Mouse (Mus musculus): ENCODE results near the gene Ccr8. TPM values are rescaled to one million over a fixed set of nuclear protein-coding genes. Genes with fewer than 3 reads are reported as not detected.
"Not testable (repeated sequence)": the region's sequence is repeated elsewhere in the genome, so short reads cannot be mapped to it uniquely, and the experiment has no call there.

Ccr8 gene
- polyA plus RNA-seq, 1 experiment: not detected

DNA sequence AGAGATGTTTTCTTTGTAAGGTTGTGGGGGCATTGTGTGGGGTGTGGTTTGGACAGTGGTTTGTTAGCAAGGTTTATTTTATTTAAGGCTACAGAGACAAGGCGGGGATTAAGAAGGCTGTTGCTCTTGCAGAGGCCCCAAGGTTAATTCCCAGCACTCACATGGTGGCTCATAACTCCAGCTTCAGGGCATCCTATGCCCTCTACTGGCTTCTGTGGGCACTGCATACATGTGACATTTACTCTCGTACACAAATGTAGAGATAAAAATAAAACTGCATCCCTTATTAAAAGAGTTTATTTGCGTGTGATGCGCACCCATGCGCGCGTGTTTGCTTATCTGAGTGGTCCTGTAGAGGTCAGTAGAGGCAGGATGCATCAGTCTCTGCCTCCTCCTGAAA lies 2.8 kb upstream of the Ccr8 start:
- DNase-seq (ENCODE audit: low spot score): no peak

DNA sequence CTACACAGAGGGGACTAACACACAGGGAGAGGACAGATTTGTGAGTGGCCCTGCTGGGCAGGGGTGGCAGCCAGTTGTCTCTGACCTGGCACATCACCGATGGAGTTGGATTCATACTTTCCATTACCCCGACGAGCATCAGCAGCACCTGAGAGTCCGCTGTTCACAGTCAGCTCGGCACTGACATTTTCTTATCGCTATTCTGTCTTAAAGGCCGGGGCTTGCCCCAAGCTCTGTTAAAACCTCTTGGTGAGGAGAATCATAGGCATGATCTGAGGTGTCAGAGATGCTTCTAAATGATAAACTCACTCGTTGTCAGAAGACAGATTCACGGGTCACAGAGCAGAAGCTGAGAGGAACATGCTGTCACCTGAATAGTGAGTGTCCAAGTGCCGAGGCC lies 828 bp upstream of the Ccr8 start:
- no peak for DNase-seq (ENCODE audit: low spot score)

DNA sequence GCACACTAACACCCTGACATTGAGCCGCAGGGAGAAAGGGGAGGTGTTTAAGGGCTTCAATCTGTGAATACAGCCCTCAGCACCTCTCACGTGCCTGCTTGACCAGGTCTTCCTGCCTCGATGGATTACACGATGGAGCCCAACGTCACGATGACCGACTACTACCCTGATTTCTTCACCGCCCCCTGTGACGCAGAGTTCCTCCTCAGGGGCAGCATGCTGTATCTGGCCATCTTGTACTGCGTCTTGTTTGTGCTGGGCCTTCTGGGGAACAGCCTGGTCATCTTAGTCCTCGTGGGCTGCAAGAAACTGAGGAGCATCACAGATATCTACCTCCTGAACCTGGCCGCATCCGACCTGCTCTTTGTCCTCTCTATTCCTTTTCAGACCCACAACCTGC lies 1.8 kb downstream of the Ccr8 start:
- DNase-seq (ENCODE audit: low spot score): no peak

DNA sequence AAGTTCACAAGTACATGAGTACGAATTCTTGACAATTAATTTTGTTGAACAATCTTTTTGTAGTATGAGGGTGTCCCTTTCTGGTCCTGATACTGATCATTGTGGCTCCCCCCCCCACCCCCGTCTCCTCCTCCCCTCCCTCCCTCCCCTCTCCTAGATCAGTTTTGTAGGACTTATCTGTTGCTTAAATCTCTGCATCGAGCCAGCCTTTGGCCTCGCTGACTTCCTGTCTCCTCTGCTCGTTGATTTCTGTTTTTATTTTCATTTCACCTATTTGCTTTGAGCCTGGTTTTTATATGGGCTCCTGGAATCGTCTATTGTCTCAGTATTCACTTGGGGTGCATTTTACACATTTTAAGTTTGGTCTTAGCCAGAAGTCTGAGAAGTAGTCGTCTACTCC lies 4.0 kb downstream of the Ccr8 start:
- DNase-seq (ENCODE audit: low spot score): no peak

DNA sequence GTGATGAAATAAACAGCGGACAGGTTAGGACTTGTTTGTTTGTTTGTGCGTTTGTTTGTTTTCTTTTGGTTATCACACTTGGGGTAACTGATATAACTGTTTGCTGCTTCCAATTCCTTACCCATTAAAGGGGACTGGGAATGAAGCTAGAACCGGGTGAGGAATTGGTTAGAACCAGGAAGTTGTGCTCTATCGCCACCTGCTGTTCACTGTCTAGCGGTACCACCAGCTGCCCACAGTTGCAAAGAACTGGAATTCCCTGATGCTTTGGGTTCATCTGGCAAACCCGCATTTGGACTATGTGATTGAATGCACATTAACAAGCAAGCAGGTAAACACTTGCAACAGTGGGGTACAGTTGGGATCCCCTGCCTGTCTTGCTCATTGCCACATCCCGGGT lies 6.8 kb downstream of the Ccr8 start:
- no peak for DNase-seq (ENCODE audit: low spot score)

DNA sequence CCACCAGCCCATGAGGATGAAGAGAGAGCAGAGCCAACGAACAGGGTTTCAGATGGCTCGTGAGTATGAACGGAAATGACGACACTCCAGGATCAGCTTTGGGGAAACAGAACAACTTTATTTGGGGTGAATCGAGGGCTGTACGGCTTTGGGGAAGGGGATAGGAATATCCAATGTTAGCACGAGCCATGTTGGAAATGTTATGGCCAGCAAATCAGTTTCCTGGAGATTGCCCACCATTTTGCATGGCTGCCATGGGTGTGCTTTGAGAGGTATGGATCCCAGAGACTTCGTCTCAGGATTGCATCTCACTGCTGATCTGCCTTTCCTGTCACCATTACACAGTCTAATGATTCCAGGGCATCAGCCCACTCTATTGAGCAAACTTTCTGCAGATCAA lies 7.4 kb downstream of the Ccr8 start:
- no peak for DNase-seq (ENCODE audit: low spot score)

DNA sequence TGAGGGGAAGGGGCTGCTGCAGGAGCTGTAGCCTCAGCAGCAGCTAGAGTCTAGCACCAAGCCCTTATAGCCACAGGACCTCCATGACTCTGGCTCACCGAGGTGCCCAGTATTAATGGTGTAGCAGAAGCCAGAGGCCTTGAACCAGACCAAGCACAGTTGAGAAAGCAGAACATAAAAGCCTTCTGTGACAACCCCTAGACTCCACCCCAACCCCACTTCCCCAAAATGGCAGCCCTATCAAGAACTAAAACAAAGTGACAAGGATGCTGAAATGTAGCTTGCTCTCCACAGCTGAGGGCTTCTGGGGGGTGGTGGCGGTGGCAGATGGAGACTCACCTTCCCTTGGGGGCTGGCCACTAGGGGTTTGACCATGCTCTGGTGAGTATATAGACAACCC lies 9.3 kb downstream of the Ccr8 start:
- no peak for DNase-seq (ENCODE audit: low spot score)

DNA sequence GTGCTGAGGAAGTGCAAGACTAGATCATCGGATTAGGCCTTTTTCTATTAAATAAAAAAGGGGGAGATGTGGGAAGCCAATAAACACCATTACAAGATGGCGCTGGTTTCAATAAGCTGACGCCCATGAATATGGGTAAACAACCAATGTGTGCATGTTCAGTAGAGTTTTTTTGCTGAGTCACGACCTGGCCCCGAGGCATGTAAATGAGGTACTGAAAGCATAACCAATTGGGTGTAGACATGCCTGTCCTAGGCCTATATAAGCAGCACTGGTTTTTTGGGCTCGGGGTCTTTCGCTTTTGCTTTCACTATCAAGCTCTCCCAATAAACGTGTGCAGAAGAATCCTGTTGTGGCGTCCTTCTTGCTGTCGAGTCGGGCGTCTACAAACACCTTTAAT lies 17.0 kb downstream of the Ccr8 start:
- not testable (repeated sequence) for DNase-seq (ENCODE audit: low spot score)

DNA sequence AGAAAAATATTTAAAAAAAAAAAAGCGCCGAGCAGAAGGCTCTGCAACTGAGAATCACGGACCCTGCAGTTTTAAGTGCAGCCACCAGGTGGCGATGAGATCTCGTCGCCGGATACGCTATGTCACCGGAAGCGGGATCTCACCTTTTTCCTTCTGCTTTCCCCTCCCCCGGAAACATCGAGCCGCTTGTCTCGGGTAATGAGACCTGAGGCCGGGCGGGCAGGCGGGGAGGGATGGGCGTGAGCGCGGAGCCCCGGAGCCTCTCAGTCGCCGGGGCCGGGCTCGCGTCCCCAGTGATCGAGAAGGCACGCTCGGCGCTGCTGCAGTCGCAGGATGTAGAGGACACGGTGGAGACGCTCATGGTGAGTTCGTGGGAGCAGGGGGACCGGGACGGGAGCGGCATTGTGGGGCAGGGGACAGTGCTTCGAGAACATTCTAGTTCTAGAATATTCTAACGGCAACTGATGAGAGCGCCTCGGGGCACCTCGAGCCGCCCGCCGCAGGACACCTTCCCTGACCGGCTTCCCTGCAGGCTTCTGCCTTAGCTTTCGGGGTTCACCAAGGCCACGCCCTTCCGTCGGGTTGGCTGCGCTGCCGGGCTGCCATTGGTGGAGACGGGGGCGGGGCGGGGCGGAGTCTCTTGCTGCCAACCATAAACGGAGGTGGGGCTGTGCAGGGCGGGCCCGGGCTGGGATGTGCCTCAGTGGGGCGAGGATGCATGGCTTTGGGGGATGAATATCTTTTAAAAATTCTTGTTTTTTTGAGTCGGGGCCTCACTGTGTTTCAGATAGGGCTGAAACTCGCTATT lies 18.5 kb downstream of the Ccr8 start, which contains the start of gene Slc25a38:
Gene Slc25a38 (plus strand): TSS at position 164 of the 808 bp plus-strand sequence.
- DNase-seq (ENCODE audit: low spot score): peak; percentile 82

DNA sequence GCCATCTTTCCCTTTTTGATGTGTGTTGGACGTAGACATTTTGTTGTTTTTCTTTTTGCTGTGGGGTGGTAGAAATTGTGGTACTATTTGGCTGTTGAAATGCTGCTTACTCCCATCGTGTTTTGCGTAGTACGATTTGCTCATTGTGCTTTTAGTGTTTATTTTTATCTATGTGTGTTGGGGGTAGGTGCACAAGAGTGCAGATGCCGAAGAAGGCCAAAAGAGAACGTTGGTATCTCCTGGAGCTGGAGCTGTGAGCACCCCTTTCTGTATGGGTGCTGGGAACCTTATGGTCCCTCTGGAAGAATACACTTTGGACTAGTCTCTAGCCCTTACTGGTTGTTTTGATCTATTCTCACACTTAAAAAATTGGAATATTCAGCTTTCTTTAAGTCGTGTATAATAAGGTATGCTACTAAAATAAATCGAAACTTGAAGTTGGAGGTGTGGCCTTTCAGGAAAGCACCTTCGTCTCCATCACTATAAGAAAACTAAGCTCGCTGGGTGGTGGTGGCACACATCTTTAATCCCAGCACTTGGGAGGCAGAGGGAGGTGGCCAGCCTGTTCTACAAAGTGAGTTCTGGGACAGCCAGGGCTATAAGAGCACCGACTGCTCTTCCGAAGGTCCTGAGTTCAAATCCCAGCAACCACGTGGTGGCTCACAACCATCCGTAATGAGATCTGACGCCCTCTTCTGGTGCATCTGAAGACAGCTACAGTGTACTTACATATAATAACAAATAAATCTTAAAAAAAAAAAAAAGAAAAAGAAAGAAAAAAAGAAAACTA lies 19.4 kb downstream of the Ccr8 start:
- no peak for DNase-seq (ENCODE audit: low spot score)

DNA sequence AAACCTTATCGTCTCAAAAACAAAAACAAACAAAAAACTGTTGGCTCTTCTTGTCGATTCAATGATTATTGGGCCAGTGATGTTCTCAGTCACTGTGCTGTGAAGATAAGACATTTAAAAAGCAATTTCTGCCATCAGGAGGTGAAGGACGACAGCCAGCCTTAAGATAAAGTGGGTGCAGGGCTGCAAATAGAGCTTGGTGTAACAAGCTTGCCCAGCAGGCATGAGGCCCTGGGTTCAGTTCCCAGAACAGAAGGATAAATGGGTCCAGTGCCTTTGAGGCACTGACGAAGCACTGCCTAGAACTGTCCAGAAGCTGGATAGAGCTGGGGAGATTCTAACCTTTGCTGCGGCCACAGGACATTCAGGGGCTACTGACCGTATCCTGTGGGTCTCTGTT lies 20.6 kb downstream of the Ccr8 start:
- DNase-seq (ENCODE audit: low spot score): no peak

DNA sequence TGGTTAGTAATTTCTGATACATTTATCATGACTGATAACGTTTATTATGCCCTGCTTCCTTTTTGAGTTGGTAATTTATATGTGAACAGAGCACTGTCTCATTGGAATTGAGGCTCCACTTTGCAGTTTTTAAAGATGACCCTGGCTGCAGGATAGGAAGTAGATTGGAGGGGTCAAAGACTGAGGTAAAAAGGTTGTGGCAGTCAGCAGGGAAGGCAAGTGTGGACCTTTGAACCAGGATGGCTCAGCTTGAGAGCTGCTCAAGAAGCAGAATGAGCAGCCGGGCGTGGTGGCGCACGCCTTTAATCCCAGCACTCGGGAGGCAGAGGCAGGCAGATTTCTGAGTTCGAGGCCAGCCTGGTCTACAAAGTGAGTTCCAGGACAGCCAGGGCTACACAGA lies 21.5 kb downstream of the Ccr8 start:
- no peak for DNase-seq (ENCODE audit: low spot score)

DNA sequence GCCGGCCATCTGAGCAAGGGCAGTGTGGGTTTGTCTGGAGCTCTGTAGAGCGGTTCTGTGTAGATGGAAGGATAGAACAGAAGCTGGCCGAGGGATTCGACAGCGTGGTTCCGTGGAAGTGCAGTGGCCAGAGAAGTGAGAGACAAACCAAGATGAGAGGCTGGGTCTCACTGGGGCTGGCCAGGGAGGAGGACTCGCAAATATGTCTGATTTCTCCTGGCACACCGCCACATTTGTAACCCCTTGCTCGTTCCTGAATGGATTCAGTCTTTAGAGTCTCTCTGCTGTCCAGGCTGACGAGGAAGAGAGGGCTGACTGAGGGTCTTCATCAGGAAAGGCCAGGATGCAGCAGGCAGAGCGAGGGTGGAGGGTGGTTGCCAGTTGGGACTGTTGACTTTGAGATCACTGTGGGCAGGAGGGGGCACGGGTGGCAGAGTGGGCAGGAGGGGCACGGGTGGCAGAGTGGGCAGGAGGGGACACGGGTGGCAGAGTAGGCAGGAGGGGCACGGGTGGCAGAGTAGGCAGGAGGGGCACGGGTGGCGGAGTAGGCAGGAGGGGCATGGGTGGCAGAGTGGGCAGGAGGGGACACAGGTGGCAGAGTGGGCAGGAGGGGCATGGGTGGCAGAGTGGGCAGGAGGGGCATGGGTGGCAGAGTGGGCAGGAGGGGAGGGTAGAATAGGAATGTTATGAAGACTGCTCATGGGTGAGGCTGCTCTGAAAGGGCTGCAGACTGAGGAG lies 22.3 kb downstream of the Ccr8 start:
- no peak for DNase-seq (ENCODE audit: low spot score)

DNA sequence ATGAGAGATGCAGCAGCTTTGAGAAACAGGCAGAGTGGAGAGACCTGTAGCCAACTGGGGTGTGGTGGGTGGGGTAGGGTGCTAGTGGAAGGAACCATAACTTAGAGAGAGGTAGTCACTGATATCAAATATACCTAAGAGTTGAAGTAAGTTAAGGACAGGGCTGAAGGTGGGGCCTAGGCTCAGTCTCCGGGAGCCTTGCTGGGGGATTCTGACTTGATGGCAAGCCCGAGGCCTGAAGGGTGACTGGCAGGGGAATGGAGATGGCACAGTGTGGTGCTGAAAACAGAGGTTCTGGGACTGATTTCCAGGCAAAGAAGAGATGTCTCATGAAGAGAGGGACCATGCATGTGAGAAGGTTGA lies 22.9 kb downstream of the Ccr8 start:
- no peak for DNase-seq (ENCODE audit: low spot score)

DNA sequence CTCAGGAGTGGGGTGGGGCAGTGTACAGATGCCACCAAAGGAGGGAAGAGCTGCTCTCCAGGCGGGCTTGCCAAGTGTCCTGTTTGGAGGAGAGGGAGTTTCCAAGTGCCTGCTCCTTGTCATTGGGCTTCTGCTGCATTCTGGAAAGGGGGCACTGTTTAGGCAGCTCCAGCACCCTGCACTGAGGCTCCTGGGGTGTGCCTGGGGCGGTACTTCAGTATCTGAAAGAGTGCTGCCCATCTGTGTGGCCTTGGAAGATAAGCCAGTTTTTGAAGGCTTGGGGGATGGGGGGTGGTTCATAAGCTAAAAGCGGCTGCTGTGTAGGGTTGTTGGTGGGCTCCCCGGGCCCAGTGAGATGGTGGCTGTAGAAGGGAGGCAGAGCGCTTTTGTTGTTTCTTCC lies 23.7 kb downstream of the Ccr8 start:
- no peak for DNase-seq (ENCODE audit: low spot score)

DNA sequence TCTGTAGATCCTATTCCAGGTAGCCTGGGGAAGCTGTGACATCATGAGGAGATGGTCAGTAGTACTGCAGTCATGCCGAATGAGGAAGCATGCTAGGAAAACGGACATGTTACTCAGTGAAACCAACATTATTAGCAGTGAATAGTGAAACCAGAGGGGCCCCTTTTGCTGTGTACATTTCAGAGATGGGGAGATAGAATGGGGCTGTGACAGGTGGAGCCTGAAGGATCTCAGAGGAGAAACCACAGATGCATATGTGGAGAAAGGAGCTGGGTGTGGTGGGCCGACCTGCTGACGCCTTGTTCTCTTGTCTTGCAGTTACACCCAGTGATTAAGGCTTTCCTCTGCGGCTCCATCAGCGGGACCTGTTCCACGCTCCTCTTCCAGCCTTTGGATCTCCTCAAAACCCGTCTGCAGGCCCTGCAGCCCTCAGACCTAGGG lies 24.3 kb downstream of the Ccr8 start:
- no peak for DNase-seq (ENCODE audit: low spot score)

DNA sequence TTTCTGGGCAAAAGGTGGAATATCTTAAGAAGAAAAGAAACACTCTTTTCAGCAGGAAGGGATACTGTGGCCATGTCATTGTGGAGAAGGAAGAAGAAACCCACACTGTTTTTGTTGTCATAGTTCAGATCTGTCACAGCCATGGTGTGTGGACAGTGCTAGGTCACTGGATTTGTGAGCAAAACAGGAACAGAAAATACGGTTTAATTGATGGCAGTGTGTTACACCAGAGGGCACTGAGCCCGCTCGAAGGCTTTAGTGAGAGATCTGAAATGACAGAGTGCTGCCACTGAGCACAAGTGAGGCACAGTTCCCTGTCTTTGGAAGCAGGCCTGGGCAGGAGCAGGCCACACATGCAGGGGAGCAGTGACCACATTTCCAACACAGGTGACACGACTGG lies 26.3 kb downstream of the Ccr8 start:
- no peak for DNase-seq (ENCODE audit: low spot score)

DNA sequence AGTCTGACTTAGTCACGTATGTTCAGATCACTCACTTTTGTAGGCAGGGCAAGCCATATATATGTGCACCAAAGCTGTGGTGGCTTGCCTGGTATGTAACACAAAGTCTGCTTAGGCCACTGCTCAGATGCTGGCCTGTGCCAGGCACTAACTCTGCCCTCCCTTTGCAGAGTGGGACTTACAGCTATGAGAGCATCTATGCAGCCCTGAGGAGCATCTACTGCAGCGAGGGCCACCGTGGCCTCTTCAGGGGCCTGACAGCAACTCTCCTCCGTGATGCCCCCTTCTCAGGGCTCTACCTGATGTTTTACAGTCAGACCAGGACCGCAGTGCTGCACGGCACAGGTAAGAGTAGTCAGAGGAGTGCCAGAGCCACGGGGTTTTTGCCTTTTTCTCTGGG lies 28.6 kb downstream of the Ccr8 start:
- no peak for DNase-seq (ENCODE audit: low spot score)

DNA sequence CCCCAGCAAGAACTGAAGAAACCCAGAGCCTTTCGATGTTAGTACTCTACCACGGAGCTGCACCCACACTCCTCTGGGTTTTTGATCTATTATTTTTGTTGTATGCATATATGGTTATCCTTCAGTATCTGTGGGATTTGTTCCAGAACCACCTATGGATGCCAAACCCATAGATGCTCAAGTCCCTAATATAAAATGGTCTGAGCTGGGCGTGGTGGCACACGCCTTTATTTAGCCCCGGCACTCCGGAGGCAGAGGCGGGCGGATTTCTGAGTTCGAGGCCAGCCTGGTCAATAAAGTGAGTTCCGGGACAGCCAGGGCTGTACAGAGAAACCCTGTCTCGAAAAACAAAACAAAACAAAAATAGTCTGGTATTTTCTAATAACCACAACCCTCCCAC lies 35.0 kb downstream of the Ccr8 start:
- DNase-seq (ENCODE audit: low spot score): no peak

DNA sequence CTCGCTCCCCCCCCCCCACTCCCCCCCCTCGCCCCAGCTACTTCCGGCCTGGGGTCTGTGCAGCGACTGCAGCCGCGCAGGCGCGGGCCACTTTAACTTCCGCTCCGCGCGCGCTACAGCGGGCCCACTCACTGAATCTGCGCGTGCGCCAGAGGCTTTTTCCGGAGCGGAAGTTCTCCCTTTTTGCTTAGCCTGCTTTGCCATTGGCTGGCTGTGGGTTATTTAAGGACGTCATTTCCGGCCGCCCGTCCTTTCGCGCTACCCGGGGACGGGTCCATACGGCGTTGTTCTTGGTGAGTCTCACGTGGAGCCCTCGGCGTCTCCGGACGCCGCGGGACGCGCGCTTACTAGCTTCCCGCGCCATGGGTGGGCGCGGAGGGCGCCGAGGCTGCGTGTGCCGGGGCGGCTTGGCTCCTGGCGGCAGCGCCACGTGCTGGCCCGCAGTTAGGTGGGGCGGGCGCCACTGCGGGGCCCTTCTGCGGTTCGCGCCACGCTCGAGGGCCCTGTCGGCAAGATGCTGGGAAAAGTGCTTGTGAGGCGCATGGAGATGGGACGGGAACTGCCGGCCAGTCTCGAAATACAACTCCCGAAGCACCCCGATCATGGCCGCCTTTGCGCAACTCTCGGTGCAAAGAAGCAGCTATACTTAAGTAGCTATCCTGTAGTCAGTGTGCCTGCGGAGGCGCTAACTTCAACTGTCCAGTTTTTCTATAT lies 35.8 kb downstream of the Ccr8 start, which contains the start of gene Rpsa:
Gene Rpsa (plus strand): TSS at position 152 of the 714 bp plus-strand sequence.
- peak; percentile 84 for DNase-seq (ENCODE audit: low spot score)

DNA sequence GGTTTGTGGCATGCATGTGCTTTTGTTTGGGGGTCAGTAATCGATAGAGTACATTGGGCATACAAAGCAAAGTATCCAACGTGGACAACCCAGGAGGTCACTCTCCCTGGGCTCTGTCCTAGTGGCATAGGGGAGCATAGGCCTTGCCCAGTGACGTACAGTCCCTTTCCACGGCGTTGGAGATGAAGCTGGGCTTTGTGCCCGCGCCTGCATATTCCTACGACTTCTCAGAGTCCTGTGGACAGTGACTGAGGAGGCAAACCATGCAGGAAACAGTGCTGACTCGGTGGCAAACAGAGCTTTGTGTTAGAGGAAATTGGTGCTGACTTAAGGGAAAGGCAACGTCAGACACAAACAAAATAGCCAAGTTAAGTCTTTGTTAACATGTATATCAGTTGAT lies 37.4 kb downstream of the Ccr8 start:
- DNase-seq (ENCODE audit: low spot score): no peak

DNA sequence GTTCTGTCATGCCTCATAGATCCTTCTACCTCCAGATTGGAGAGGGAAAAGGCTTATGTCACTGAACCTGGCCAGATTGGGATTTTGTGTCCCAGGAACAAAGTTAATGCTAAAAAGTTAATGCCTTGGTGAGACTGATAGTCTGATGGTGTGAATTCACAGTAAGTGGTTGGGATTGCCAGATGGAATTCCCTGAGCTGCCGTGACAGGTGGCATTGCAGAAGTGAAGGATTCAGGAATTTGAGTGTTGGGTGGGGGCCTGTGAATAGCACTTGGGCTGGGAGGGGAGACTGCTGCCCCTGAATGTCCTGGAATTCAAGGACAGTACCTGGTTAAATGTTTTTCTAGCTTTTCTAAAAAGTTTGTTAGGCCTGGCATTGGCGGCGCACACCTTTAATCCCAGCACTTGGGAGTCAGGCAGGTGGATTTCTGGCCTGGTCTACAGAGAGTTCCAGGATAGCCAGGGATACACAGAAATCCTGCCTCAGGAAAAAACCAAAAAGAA lies 39.9 kb downstream of the Ccr8 start:
- DNase-seq (ENCODE audit: low spot score): no peak

Data from urinary bladder, adult 2 months (tissue).